Mouse (Mus musculus) embryo, embryonic 10 days (tissue): Measurements from ENCODE around the gene Rftn1.
A peak's percentile ranks its signal among the peaks of the same experiment; 100 is the strongest.

Source experiments
- DNase-seq: peaks from one replicate; pipeline ENCODE4 v3.0.0-alpha.2; 2015; ENCODE audit warnings: low spot score

Rftn1 gene

DNA sequence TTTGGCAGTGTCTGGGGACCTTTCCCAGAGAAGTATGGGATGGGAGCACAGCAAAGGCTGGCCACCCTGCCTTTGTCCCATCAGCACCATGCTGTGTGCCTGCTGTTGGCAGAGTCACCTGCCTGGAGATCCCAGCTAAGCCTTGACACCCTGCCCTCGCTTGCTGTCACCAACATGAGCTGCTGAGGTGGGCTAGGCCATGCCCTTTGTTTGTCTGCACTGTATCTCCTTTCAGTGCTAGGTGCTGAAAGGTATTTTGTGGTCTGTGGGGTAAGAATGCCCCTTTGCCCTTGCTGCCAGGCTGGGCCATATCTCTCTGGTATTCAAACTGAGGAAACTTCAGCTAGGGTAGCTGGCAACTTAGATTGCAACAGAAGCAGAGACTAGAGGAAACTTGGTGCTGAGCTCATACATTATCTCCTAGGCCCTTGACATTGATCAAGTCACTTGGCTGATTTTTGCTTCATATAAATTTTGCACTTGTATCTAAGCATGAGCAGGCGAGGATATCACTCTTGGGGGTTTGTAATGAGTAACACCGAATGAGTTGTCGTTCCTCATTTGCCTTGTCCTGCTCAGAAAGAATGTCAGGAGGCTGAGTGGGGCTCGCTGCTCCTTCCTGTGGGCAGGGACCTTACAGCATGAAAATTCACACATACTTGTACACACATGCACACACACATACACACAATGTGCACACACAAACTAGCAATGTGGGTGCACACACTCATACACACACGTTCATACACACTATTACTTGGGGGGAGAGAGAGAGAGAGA is 207.7 kb downstream of the Rftn1 start:
- no peak for DNase-seq

DNA sequence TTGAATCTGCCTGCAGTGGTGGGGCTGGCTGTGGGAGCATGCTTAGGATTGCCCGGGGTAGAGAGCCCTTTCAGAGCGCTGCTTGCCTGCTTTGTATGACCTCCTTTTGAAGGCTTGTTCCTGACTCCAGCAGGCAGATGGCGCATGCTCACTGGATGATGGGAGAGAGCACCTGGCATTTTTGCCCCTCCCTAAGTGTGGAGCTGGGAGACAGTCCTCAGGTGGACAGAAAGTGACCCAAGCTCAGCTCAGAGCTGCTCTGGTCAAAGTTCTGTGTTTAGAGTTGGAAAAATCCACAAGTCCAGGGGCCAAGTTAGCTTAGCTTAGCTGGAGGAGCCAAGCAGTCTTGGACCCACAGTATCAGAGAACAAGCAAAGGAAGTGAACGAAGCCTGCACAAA is 208.9 kb downstream of the Rftn1 start:
- no peak for DNase-seq

GRCm38 (mm10) chr17:49979761-49980285 is 210.7 kb downstream of the Rftn1 start:
- no peak for DNase-seq

GRCm38 (mm10) chr17:49977424-49977790 is 213.1 kb downstream of the Rftn1 start:
- DNase-seq, result no peak

GRCm38 (mm10) chr17:49976678-49977423 is 213.6 kb downstream of the Rftn1 start:
- DNase-seq, result no peak

- DNase-seq, result no peak
Measured at GRCm38 (mm10) chr17:49975481-49975880, 215.0 kb downstream of the Rftn1 start.

GRCm38 (mm10) chr17:49974996-49975395 is 215.5 kb downstream of the Rftn1 start:
- DNase-seq, result no peak

DNA sequence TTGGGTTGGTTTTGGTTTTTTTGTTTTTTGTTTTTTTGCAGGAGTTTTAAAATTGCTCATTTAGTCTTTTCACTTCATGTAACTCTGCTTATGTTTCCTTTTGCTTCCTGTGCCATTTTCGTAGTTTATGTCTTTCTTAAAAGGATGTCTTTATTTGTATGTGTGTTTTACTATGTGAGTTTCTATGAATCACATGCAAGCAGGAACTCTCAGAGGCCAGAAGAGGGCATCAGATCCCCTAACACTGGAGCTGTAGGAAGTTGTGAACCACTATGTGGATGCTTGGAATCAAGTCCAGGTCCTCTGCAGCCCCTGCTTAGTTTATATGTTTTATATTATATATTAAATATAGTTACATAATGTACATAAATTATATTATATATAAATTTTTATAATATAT is 218.3 kb downstream of the Rftn1 start:
- no peak for DNase-seq

DNA sequence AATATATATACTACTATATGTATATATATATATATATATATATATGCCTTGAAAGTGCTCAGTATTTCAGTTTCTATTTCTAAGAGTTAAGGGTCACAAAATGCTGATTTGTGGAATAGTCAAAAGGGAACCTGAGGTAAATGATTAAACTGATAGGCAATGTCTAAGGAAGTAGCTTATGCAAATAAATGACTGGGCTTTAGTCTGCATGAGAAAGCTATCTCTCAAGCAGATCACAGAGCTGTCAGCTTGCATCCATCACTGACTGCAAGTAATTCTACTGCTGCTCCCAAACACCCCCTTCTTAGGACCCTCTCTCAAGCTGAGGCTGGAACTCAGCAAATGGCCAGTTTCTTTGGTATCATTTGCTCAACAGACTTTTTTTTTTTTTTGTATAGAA is 219.4 kb downstream of the Rftn1 start:
- no peak for DNase-seq

GRCm38 (mm10) chr17:49968467-49969207 is 221.8 kb downstream of the Rftn1 start:
- DNase-seq, result peak; percentile 80

DNA sequence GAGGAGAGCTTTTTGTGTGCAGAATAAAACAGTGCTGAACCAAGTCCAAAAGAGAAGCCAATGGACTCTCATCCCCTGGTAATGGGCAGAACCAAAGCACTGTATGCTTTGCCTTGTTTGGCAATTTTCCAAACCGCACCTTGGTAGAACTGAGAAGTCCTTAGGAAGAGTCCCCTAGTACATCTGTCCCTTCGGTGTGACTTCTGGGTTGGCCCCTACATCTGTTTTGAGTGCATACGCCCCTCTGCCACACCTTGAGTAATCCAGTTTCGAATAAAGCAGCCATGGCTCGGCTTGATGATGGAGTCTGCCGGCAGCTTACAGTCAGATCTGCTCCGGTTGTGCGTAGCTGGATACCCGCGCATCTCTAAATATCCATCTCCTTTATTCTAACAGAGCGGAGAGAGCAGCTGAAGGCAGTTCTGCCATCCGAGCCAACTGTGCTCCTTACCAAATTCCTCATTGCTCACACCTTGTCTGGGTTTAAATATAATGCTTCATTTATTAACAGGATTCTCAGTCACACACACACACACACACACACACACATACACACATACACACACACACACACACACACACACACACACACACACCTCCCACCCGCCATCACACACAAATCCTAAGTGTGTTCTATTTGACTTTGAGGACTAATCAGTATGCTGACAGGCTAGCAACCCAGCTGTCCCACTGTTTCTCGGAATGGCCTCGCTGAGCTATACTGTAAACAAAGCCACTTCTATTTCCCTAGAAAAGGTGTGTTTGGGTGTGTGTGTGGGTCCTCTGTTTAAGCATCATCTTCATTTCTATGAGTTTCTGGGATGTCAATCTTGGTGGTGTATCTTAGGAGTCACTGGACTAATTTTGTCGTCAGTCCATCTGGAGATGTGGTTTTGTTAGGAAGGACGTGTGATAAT is 224.4 kb downstream of the Rftn1 start:
- no peak for DNase-seq

GRCm38 (mm10) chr17:49965035-49965434 is 225.4 kb downstream of the Rftn1 start:
- DNase-seq, result no peak

- DNase-seq, result no peak
Measured at GRCm38 (mm10) chr17:49964471-49964870, 226.0 kb downstream of the Rftn1 start.

DNA sequence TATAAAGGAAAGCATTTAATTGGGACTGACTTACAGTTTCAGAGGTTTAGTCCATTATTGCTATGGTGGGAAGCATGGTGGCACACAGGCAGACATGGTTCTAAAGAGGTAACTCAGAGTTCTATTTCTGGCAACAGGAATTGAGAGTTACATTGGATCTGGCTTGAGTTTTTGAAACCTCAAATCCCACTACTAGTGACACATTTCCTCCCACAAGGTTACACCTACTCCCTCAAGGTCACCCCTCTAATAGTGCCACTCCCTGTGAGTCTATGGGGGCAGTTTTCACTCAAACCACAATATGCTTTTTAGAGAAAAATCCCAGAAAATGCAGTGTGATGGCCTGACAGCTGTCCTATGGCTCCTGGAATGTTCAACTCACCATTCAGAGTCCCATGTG is 231.5 kb downstream of the Rftn1 start:
- DNase-seq, result no peak

DNA sequence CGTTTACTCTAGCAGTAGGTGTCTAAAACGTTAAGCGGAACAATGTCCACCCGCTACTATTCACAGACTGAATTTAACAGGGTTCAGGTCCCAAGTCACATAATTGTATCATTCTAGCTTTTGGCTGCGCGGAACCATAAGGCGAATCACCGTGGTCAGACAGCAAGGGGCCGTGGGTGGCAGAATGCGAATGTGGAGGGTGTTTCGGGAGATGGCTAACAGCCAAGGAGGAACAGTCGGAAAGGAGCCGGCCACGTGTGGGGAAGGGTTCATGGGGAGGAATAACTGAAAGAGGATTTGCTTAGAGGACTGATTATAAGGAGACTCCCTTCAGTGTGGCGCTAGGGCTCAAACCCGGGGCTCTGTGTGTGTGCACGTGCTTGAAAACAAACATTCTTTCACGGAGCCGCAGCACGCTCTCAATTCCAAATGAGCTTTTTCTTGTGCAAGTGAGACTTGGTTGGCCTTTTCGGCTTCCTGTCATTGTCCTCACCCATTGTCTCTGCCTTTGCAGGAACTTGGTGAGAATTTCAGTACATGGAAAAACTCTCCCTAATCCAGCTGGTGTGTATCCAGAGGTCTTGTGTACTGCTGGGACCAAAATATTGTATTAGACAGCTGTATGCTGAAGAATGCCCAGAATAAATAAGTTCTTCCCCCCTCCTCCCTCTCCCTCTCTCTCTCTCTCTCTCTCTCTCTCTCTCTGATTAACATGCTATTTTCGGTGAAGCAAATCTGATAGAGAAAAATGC is 238.4 kb downstream of the Rftn1 start:
- peak; percentile 22 for DNase-seq

DNA sequence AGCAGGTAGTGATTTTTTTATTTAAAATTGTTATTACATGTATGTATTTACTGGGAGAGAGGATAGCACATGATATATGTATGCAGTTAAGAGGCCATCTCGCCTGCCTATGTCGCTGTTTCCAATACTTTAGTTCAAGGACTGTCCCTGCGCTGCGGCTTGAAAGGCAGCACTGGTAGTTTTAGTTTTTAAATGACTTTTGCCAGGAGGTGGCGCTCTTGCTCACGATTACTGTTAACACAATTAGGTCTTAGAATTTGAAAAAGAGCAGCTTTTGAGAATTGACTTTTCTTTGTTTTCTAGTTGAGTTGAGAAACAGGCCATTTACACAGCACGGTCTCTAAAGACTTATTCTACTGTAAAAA is 239.0 kb downstream of the Rftn1 start:
- DNase-seq, result peak; percentile 88

- DNase-seq, result peak; percentile 68
Measured at GRCm38 (mm10) chr17:49942674-49943073, 247.8 kb downstream of the Rftn1 start.
